Mouse (Mus musculus): ENCODE results near the gene Cyp4f16.
"Not testable (repeated sequence)": the region's sequence is repeated elsewhere in the genome, so short reads cannot be mapped to it uniquely, and the experiment has no call there.

DNA sequence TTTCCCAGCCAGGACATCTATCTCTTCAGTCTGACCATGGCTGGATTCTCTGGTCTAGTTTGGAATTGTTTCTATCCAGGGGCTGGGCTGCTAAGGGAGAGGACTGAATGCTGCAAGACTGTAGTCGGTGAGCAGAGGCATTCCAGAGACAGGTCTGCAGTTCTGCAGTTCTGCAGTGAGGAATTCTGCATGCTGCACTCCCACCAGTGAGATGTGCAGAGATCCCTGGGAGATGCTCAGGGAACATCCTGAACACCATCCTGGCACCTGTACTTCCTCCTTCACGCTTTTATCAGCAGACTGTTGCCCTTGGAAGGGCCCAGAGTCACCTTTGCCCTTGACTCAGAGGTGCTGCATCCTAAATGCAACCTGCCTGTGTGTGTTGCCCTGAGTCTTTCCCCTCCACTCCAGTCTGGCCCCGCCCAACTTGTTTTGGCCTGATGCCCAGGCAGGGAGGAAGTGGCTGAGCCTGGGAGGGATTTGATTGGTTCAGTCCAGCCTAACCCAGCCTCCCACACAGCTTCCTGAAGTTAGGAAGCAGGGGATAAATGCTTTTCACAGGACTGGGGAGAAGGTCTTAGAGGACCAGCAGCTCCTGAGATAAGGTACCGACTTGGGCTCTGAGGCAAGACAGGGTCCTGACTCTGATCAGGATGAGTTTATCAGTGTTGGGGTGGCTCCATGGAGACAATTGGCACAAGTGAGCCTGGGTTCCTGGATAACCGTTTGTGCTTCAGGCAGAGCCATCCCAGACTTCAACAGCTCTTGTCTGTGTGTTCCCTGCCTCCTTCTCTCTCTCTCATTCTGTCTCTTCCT lies at the start of gene Cyp4f16:
- not testable (repeated sequence) for TF ChIP-seq CTCF (IDR thresholded peaks at IDR 0.05; ENCODE audit: borderline replicate concordance, insufficient read depth, low read length)
- peak; percentile 95 for TF ChIP-seq POLR2A (IDR thresholded peaks at IDR 0.05; ENCODE audit: low read depth, low read length)

Data from embryonic fibroblast, embryonic 13.5 days (primary cell).